Comparison of ENCODE assay signal across 10 mouse cellular contexts in the genomic region with DNA sequence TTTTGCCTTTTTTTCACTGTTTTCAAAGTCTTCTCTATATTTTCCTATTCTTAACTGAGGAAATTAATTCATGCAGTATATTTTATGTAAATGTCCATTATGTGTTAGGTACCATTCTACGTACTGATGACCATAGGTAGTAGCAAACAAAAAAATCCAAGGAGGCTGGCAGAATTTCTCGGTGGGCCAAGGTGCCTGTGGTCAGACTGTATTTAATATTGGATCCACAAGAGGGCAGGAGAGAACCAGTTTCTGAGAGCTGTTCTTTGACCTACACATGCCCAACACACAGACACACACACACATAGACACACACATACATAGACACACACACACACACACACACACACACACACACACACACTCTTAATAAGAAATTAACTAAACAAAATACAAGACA. TPM values are rescaled to one million over a fixed set of nuclear protein-coding genes. Genes with fewer than 3 reads are reported as not detected.
DNase-seq lines count a peak whose midpoint lies in the region; ATAC-seq and TF ChIP-seq lines count a peak whose summit lies in the region.
"Had no signal": no experiment of that assay in that cellular context is flagged by ENCODE, and none has a peak within 500 bp of the region (broad histone marks: within the 10 kb centered on the region; RNA-seq: fewer than 3 reads in every experiment).

No protein-coding gene starts in this region.

- no peaks in the 10 kb centered on the region for H3K4me1 ChIP-seq in forebrain, embryonic 12.5 days
- no peaks in the 10 kb centered on the region for H3K4me1 ChIP-seq in forebrain, embryonic 13.5 days
- H3K4me1 ChIP-seq in liver, embryonic 14.5 days (replicated peaks; ENCODE audit: control insufficient read depth in 2 of 2, insufficient read depth in 2 of 2, low read length in 1 of 2), result no peaks in the 10 kb centered on the region
- H3K4me1 ChIP-seq in neural tube, embryonic 14.5 days (ENCODE audit: control insufficient read depth, insufficient read depth, low read length), result no peaks in the 10 kb centered on the region
- H3K4me1 ChIP-seq: heart, embryonic 10.5 days had no signal

- DNase-seq in liver, embryonic 14.5 days (ENCODE audit: low read depth in 3 of 3, low spot score in 3 of 3), result no peak
- no peak for DNase-seq in liver
- DNase-seq in embryo, embryonic 11.5 days (ENCODE audit: low read depth, low spot score), result peak; percentile 9
- DNase-seq in adrenal gland, postnatal 36 days, result no peak
- no peak for DNase-seq in urinary bladder, postnatal 10 days (ENCODE audit: low spot score)
- DNase-seq: cerebellum, adult 9-11 months had no signal

- H3K9me3 ChIP-seq in forebrain, embryonic 12.5 days, result no peaks in the 10 kb centered on the region
- no peaks in the 10 kb centered on the region for H3K9me3 ChIP-seq in forebrain, embryonic 13.5 days (replicated peaks)
- H3K9me3 ChIP-seq in liver, embryonic 14.5 days (ENCODE audit: control insufficient read depth, low read length), result no peaks in the 10 kb centered on the region
- H3K9me3 ChIP-seq in neural tube, embryonic 14.5 days (ENCODE audit: control insufficient read depth, low read length), result no peaks in the 10 kb centered on the region
- H3K9me3 ChIP-seq: heart, embryonic 10.5 days had no signal

- H3K9ac ChIP-seq in forebrain, embryonic 12.5 days, result no peak overlapping the region
- no peak overlapping the region for H3K9ac ChIP-seq in forebrain, embryonic 13.5 days
- no peak overlapping the region for H3K9ac ChIP-seq in liver, embryonic 14.5 days (replicated peaks)
- no peak overlapping the region for H3K9ac ChIP-seq in neural tube, embryonic 14.5 days (replicated peaks; ENCODE audit: low read depth, low read length)

- no peak overlapping the region for H3K4me2 ChIP-seq in forebrain, embryonic 12.5 days
- H3K4me2 ChIP-seq in forebrain, embryonic 13.5 days, result no peak overlapping the region
- no peak overlapping the region for H3K4me2 ChIP-seq in liver, embryonic 14.5 days (ENCODE audit: low read depth)
- no peak overlapping the region for H3K4me2 ChIP-seq in neural tube, embryonic 14.5 days (ENCODE audit: low read depth, low read length)

- ATAC-seq in forebrain, embryonic 12.5 days (ENCODE audit: low FRiP score), result peak; percentile 39; the same call in 1 of the 2 replicates
- ATAC-seq in forebrain, embryonic 13.5 days, result no peak
- ATAC-seq in liver, embryonic 14.5 days (ENCODE audit: insufficient read depth), result no peak
- ATAC-seq in neural tube, embryonic 14.5 days (ENCODE audit: low read depth), result peak; percentile 51

- H3K27me3 ChIP-seq in forebrain, embryonic 12.5 days, result no peaks in the 10 kb centered on the region
- H3K27me3 ChIP-seq in forebrain, embryonic 13.5 days, result no peaks in the 10 kb centered on the region
- no peaks in the 10 kb centered on the region for H3K27me3 ChIP-seq in liver, embryonic 14.5 days (ENCODE audit: control insufficient read depth, insufficient read depth, low read length)
- H3K27me3 ChIP-seq in neural tube, embryonic 14.5 days (ENCODE audit: control insufficient read depth, insufficient read depth, low read length), result no peaks in the 10 kb centered on the region

- H3K36me3 ChIP-seq in forebrain, embryonic 12.5 days (replicated peaks), result no peaks in the 10 kb centered on the region
- H3K36me3 ChIP-seq in forebrain, embryonic 13.5 days (ENCODE audit: poor library complexity, severe bottlenecking), result no peaks in the 10 kb centered on the region
- H3K36me3 ChIP-seq in liver, embryonic 14.5 days (replicated peaks; ENCODE audit: control insufficient read depth, insufficient read depth, low read depth), result no peaks in the 10 kb centered on the region
- no peaks in the 10 kb centered on the region for H3K36me3 ChIP-seq in neural tube, embryonic 14.5 days (ENCODE audit: control insufficient read depth, insufficient read depth, low read length)
- H3K36me3 ChIP-seq: heart, embryonic 10.5 days had no signal

- no peak for TF ChIP-seq EP300 in liver, embryonic 14.5 days (IDR thresholded peaks at IDR 0.05; ENCODE audit: low read depth)

- peak; percentile 9; the same call in 1 of the 2 replicates for TF ChIP-seq CTCF in liver, embryonic 14.5 days (IDR thresholded peaks at IDR 0.05; ENCODE audit: low read depth)

- 68% methylated on average over 2 of the region's 2 CpGs for WGBS in forebrain, embryonic 12.5 days
- 66% methylated on average over 2 of the region's 2 CpGs for WGBS in forebrain, embryonic 13.5 days
- WGBS in liver, embryonic 14.5 days (ENCODE audit: insufficient replicate concordance), result 59% methylated on average over 2 of the region's 2 CpGs
- 67% methylated on average over 2 of the region's 2 CpGs for WGBS in neural tube, embryonic 14.5 days

- no peak overlapping the region for H3K4me3 ChIP-seq in forebrain, embryonic 12.5 days (replicated peaks)
- no peak overlapping the region for H3K4me3 ChIP-seq in forebrain, embryonic 13.5 days
- H3K4me3 ChIP-seq in liver, embryonic 14.5 days (ENCODE audit: insufficient read depth in 1 of 2, low read depth in 2 of 2, low read length in 2 of 2), result no peak overlapping the region
- H3K4me3 ChIP-seq in neural tube, embryonic 14.5 days (ENCODE audit: low read depth, low read length), result no peak overlapping the region
- H3K4me3 ChIP-seq: heart, embryonic 10.5 days had no signal

- no peak overlapping the region for H3K27ac ChIP-seq in forebrain, embryonic 12.5 days
- H3K27ac ChIP-seq in forebrain, embryonic 13.5 days, result no peak overlapping the region
- no peak overlapping the region for H3K27ac ChIP-seq in liver, embryonic 14.5 days
- H3K27ac ChIP-seq in neural tube, embryonic 14.5 days (ENCODE audit: low read depth, low read length), result no peak overlapping the region
- H3K27ac ChIP-seq: heart, embryonic 10.5 days had no signal

RNA-seq across cellular contexts. Expression of a gene that starts 48.2 kb away (rescaled TPM):
- 6.2 and 7.0 TPM in 2 replicates for polyA plus RNA-seq in forebrain, embryonic 12.5 days (2016; fragmentation: Nextera tagmentation; extraction: Ambion mirVana)
- 7.7 and 8.9 TPM in 2 replicates for polyA plus RNA-seq in forebrain, embryonic 13.5 days (2015; fragmentation: Nextera tagmentation; extraction: Ambion mirVana)
- polyA plus RNA-seq in liver, embryonic 14.5 days (2012; rRNA removed), result 0.47 and 0.85 TPM in 2 replicates
- polyA plus RNA-seq in liver, embryonic 14.5 days (2014; fragmentation: Nextera tagmentation; extraction: Ambion mirVana), result 2.1 and 2.4 TPM in 2 replicates
- 8.3 TPM in 2 replicates for polyA plus RNA-seq in neural tube, embryonic 14.5 days (2014; fragmentation: Nextera tagmentation; extraction: Ambion mirVana)
- 1 to 10 TPM; 4.5 to 6.2 TPM for total RNA-seq in adrenal gland, postnatal 36 days (2021)

Comparison
In these comparisons a context has a peak if more than half of its experiments do, and no peak if none do; other contexts are left out.
1. ATAC-seq: peak in forebrain, embryonic 12.5 days (single experiment) and neural tube, embryonic 14.5 days (single experiment); none in forebrain, embryonic 13.5 days (single experiment) and liver, embryonic 14.5 days (single experiment).